Mouse (Mus musculus): Measurements from ENCODE around the gene Frs3.

DNA sequence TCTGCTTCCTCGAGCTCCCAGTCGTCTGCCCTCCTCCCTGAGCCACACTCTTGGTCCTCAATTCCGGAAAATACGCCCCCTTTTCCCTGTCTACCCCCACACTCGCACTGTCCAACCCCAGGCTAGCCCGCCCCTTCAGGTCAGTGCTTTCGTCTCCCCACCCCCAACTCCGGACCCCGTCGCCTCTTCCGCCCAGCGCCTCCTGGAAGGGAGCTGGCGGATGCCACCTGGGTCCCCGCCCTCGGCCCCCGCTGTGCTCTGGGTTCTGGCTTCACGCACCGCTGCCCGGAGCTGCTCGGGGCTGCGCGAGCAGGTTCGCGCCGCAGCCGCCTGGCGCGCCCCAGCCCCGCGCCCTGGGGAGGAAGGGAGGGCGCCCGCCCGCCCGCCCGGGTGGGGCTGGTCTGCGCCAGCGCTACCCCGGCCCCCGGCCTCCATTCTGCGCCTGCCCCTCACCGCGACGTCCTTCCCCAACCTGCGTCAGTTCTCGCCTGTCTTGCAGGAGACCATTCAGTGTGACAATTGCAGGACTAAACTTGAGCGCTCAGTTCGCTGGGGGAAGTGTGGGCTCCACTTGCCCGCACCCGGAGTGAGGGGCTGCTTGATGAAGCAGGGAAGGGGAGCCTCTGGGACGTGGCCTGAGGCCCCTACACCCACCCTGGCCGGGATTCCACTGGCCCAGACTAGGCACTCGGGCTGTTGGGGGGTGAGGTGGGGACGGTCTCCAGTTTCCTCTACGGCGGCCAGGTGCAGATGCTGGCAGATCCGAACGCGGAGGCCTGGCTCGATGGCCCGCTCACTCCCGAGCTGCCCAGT is 49.4 kb downstream of the Frs3 start:
- TF ChIP-seq CTCF (IDR thresholded peaks at IDR 0.05; ENCODE audit: control insufficient read depth, insufficient read depth, insufficient replicate concordance, low read depth, low read length), result no peak
- no peak for TF ChIP-seq POLR2A (IDR thresholded peaks at IDR 0.05; ENCODE audit: control insufficient read depth, low read depth, low read length)

All from testis, adult 2 months (tissue).